Mouse (Mus musculus): ENCODE results near the gene Lrch1. TPM values are rescaled to one million over a fixed set of nuclear protein-coding genes. Genes with fewer than 3 reads are reported as not detected.

Gene Lrch1
- polyA plus RNA-seq, 1 experiment from 2014 or later, result 4.2 TPM

GRCm38 (mm10) chr14:74921471-74921870, 26.2 kb downstream of the Lrch1 start:
- Histone ChIP-seq H3K27me3 (replicated peaks; ENCODE audit: control insufficient read depth, insufficient read depth, low read length) (no peaks in the 10 kb centered on the region), H3K4me2 (replicated peaks; ENCODE audit: low read depth) (no peak overlapping the region), H3K4me1 (replicated peaks; ENCODE audit: control insufficient read depth, insufficient read depth, low read length) (peaks cover 3% of the 10 kb centered on the region; the same call in 1 of the 2 replicates), H3K36me3 (ENCODE audit: control insufficient read depth, insufficient read depth) (no peaks in the 10 kb centered on the region), H3K4me3 (ENCODE audit: low read depth, low read length) (no peak overlapping the region), H3K9me3 (ENCODE audit: control insufficient read depth) (no peaks in the 10 kb centered on the region), H3K27ac (ENCODE audit: low read depth, low read length) (no peak overlapping the region), H3K9ac (ENCODE audit: low read depth, low read length) (no peak overlapping the region)
- no peak for ATAC-seq
- no peak for TF ChIP-seq CTCF (IDR thresholded peaks at IDR 0.05; ENCODE audit: low read depth)
- WGBS, result 77% methylated on average over 9 of the region's 9 CpGs

GRCm38 (mm10) chr14:74919132-74919531, 28.5 kb downstream of the Lrch1 start:
- 78% methylated on average over 7 of the region's 7 CpGs for WGBS
- Histone ChIP-seq H3K4me3 (ENCODE audit: low read depth, low read length) (no peak overlapping the region), H3K9me3 (ENCODE audit: control insufficient read depth) (no peaks in the 10 kb centered on the region), H3K36me3 (ENCODE audit: control insufficient read depth, insufficient read depth) (no peaks in the 10 kb centered on the region), H3K9ac (ENCODE audit: low read depth, low read length) (no peak overlapping the region), H3K4me1 (replicated peaks; ENCODE audit: control insufficient read depth, insufficient read depth, low read length) (peaks cover 3% of the 10 kb centered on the region), H3K27ac (ENCODE audit: low read depth, low read length) (no peak overlapping the region), H3K27me3 (replicated peaks; ENCODE audit: control insufficient read depth, insufficient read depth, low read length) (no peaks in the 10 kb centered on the region), H3K4me2 (replicated peaks; ENCODE audit: low read depth) (no peak overlapping the region)
- ATAC-seq, result no peak
- TF ChIP-seq CTCF (IDR thresholded peaks at IDR 0.05; ENCODE audit: low read depth), result no peak

- no peaks in the 10 kb centered on the region for H3K9me3 ChIP-seq (ENCODE audit: control insufficient read depth)
- 80% methylated on average over 5 of the region's 5 CpGs for WGBS
- no peak overlapping the region for H3K4me2 ChIP-seq (replicated peaks; ENCODE audit: low read depth)
- no peaks in the 10 kb centered on the region for H3K36me3 ChIP-seq (ENCODE audit: control insufficient read depth, insufficient read depth)
- no peak overlapping the region for H3K9ac ChIP-seq (ENCODE audit: low read depth, low read length)
- no peak overlapping the region for H3K4me3 ChIP-seq (ENCODE audit: low read depth, low read length)
- H3K4me1 ChIP-seq (replicated peaks; ENCODE audit: control insufficient read depth, insufficient read depth, low read length), result peaks cover 7% of the 10 kb centered on the region
- no peak for TF ChIP-seq CTCF (IDR thresholded peaks at IDR 0.05; ENCODE audit: low read depth)
- no peak overlapping the region for H3K27ac ChIP-seq (ENCODE audit: low read depth, low read length)
- no peaks in the 10 kb centered on the region for H3K27me3 ChIP-seq (replicated peaks; ENCODE audit: control insufficient read depth, insufficient read depth, low read length)
- no peak for ATAC-seq
Measured at GRCm38 (mm10) chr14:74918521-74919103, 29.1 kb downstream of the Lrch1 start.

GRCm38 (mm10) chr14:74917504-74918124, 30.1 kb downstream of the Lrch1 start:
- Histone ChIP-seq H3K27ac (ENCODE audit: low read depth, low read length) (no peak overlapping the region), H3K36me3 (ENCODE audit: control insufficient read depth, insufficient read depth) (no peaks in the 10 kb centered on the region), H3K9me3 (ENCODE audit: control insufficient read depth) (no peaks in the 10 kb centered on the region), H3K27me3 (replicated peaks; ENCODE audit: control insufficient read depth, insufficient read depth, low read length) (no peaks in the 10 kb centered on the region), H3K4me2 (replicated peaks; ENCODE audit: low read depth) (no peak overlapping the region), H3K9ac (ENCODE audit: low read depth, low read length) (no peak overlapping the region), H3K4me3 (ENCODE audit: low read depth, low read length) (no peak overlapping the region), H3K4me1 (replicated peaks; ENCODE audit: control insufficient read depth, insufficient read depth, low read length) (peaks cover 7% of the 10 kb centered on the region)
- TF ChIP-seq CTCF (IDR thresholded peaks at IDR 0.05; ENCODE audit: low read depth), result no peak
- ATAC-seq, result no peak
- 80% methylated on average over 5 of the region's 5 CpGs for WGBS

GRCm38 (mm10) chr14:74916691-74917090, 31.0 kb downstream of the Lrch1 start:
- no peak for ATAC-seq
- H3K9me3 ChIP-seq (ENCODE audit: control insufficient read depth), result no peaks in the 10 kb centered on the region
- H3K4me1 ChIP-seq (replicated peaks; ENCODE audit: control insufficient read depth, insufficient read depth, low read length), result peaks cover 7% of the 10 kb centered on the region
- WGBS, result 51% methylated on average over 4 of the region's 4 CpGs
- no peak overlapping the region for H3K4me2 ChIP-seq (replicated peaks; ENCODE audit: low read depth)
- no peak overlapping the region for H3K9ac ChIP-seq (ENCODE audit: low read depth, low read length)
- H3K4me3 ChIP-seq (ENCODE audit: low read depth, low read length), result no peak overlapping the region
- TF ChIP-seq CTCF (IDR thresholded peaks at IDR 0.05; ENCODE audit: low read depth), result no peak
- H3K36me3 ChIP-seq (ENCODE audit: control insufficient read depth, insufficient read depth), result no peaks in the 10 kb centered on the region
- no peak overlapping the region for H3K27ac ChIP-seq (ENCODE audit: low read depth, low read length)
- no peaks in the 10 kb centered on the region for H3K27me3 ChIP-seq (replicated peaks; ENCODE audit: control insufficient read depth, insufficient read depth, low read length)

- Histone ChIP-seq H3K36me3 (ENCODE audit: control insufficient read depth, insufficient read depth) (no peaks in the 10 kb centered on the region), H3K4me3 (ENCODE audit: low read depth, low read length) (no peak overlapping the region), H3K4me2 (replicated peaks; ENCODE audit: low read depth) (peak overlapping the region; percentile 50), H3K9ac (ENCODE audit: low read depth, low read length) (no peak overlapping the region), H3K27ac (ENCODE audit: low read depth, low read length) (peak overlapping the region; percentile 30; the same call in 1 of the 2 replicates), H3K27me3 (replicated peaks; ENCODE audit: control insufficient read depth, insufficient read depth, low read length) (no peaks in the 10 kb centered on the region), H3K9me3 (ENCODE audit: control insufficient read depth) (no peaks in the 10 kb centered on the region), H3K4me1 (replicated peaks; ENCODE audit: control insufficient read depth, insufficient read depth, low read length) (peaks cover 7% of the 10 kb centered on the region)
- ATAC-seq, result peak; percentile 50
- WGBS, result 35% methylated on average over 8 of the region's 8 CpGs
- no peak for TF ChIP-seq CTCF (IDR thresholded peaks at IDR 0.05; ENCODE audit: low read depth)
Measured at GRCm38 (mm10) chr14:74916075-74916474, 31.6 kb downstream of the Lrch1 start.

Data from intestine, postnatal 0 days (tissue).